Mouse (Mus musculus) olfactory bulb, adult 2 months (tissue): Measurements from ENCODE around the gene Ccdc148.

ENCODE experiments used
- CTCF ChIP-seq: fragments of 200-500 bp; IDR thresholded peaks from 2 replicates; pipeline ENCODE4 v1.5.1; 2012; ENCODE audit warnings: low read depth, mild to moderate bottlenecking, low read length, moderate library complexity; ENCODE audit not compliant: insufficient read depth
- POLR2A ChIP-seq: fragments of 200-500 bp; IDR thresholded peaks from 2 replicates; pipeline ENCODE4 v1.6.1; 2012; ENCODE audit warnings: mild to moderate bottlenecking, low read depth, low read length, moderate library complexity; ENCODE audit not compliant: insufficient read depth

DNA sequence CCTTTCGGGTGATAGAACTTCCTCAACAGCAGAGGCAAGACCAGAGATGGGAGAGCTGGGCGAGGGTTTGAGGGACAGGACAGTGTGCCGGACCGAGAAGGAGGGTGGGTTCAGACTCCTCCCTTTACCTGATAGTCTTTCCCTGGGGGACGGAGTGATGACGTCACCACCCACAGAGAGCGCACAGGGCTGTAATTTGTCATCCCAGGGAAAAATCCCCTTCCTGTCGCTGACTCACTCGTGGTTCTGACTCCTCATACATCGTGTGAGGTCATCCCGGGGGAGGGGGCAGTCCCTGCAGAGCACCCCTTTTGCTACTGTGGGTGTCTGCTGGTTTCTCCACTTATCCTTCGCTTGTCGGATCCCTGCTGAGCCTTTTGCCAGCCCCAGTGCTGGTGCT, 117.9 kb downstream of the Ccdc148 start:
- TF ChIP-seq CTCF (no peak), POLR2A (no peak)
